Mouse (Mus musculus) thymus, adult 2 months (tissue): ENCODE measurements around the gene Atp6v1e2. TPM values are rescaled to one million over a fixed set of nuclear protein-coding genes. Genes with fewer than 3 reads are reported as not detected.

Experiments
- DNase-seq: peaks from one replicate; pipeline ENCODE4 v3.0.0; 2021
- H3K27ac ChIP-seq: fragments of 200-500 bp; 2 replicates; pipeline ENCODE4 v1.5.1; 2012; ENCODE audit warnings: low read length, control low read depth; ENCODE audit not compliant: control insufficient read depth, insufficient read depth
- H3K27me3 ChIP-seq: fragments of 200-500 bp; 2 replicates; pipeline ENCODE4 v1.6.1; 2012; ENCODE audit warnings: mild to moderate bottlenecking, low read length, moderate library complexity, mixed read lengths; ENCODE audit not compliant: control insufficient read depth, insufficient read depth
- H3K36me3 ChIP-seq: fragments of 200-500 bp; 2 replicates; pipeline ENCODE4 v1.6.1; 2012; ENCODE audit warnings: mild to moderate bottlenecking, low read length, moderate library complexity; ENCODE audit not compliant: control insufficient read depth, insufficient read depth
- H3K4me1 ChIP-seq: fragments of 200-500 bp; replicated peaks from 2 replicates; pipeline ENCODE4 v1.6.1; 2012; ENCODE audit warnings: low read length; ENCODE audit not compliant: control insufficient read depth, insufficient read depth
- H3K4me3 ChIP-seq: fragments of 200-500 bp; 2 replicates; pipeline ENCODE4 v1.5.1; 2012; ENCODE audit warnings: mild to moderate bottlenecking, low read length, control low read depth, moderate library complexity; ENCODE audit not compliant: control insufficient read depth, insufficient read depth
- CTCF ChIP-seq: fragments of 200-500 bp; IDR thresholded peaks from 2 replicates; pipeline ENCODE4 v1.5.1; 2012; ENCODE audit warnings: mild to moderate bottlenecking, control low read depth, low read length, moderate library complexity, borderline replicate concordance; ENCODE audit not compliant: control insufficient read depth, poor library complexity, insufficient read depth; ENCODE audit errors: extremely low read depth
- POLR2A ChIP-seq: fragments of 200-500 bp; IDR thresholded peaks from 2 replicates; pipeline ENCODE4 v1.6.1; 2012; ENCODE audit warnings: mild to moderate bottlenecking, low read length, control low read depth, moderate library complexity; ENCODE audit not compliant: control insufficient read depth, poor library complexity, insufficient read depth; ENCODE audit errors: extremely low read depth
- WGBS: fragments of 180-500 bp; shearing (Covaris S2); methylation state at CpG from one replicate; pipeline ENCODE4 v1.1.7; 2018; 5-methylcytosine and 5-hydroxymethylcytosine counted together
- polyA plus RNA-seq: library from polyadenylated mRNA; depleted of rRNA; stranded (reverse); fragments of >200 nt; gene quantifications from 2 replicates; pipeline ENCODE4 v1.2.3, GENCODE M21; 2012

Gene Atp6v1e2
- polyA plus RNA-seq, 1 experiment: not detected

- Histone ChIP-seq H3K4me3 (no peak overlapping the region), H3K36me3 (no peaks in the 10 kb centered on the region), H3K27ac (no peak overlapping the region), H3K4me1 (no peaks in the 10 kb centered on the region), H3K27me3 (no peaks in the 10 kb centered on the region)
- DNase-seq: no peak
- WGBS: 94% methylated on average over 3 of the region's 3 CpGs
- TF ChIP-seq POLR2A (no peak), CTCF (no peak)
These were observed 23.0 kb downstream of the Atp6v1e2 start for GRCm38 (mm10) chr17:86924679-86925078.

- Histone ChIP-seq H3K36me3 (no peaks in the 10 kb centered on the region), H3K4me1 (no peaks in the 10 kb centered on the region), H3K27me3 (no peaks in the 10 kb centered on the region), H3K4me3 (no peak overlapping the region), H3K27ac (no peak overlapping the region)
- 92% methylated on average over 11 of the region's 11 CpGs for WGBS
- TF ChIP-seq CTCF (no peak), POLR2A (no peak)
- no peak for DNase-seq
These were observed 28.0 kb downstream of the Atp6v1e2 start for GRCm38 (mm10) chr17:86919729-86920128.

GRCm38 (mm10) chr17:86918786-86919185 is 28.9 kb downstream of the Atp6v1e2 start:
- Histone ChIP-seq H3K36me3 (no peaks in the 10 kb centered on the region), H3K4me1 (no peaks in the 10 kb centered on the region), H3K27ac (no peak overlapping the region), H3K27me3 (no peaks in the 10 kb centered on the region), H3K4me3 (no peak overlapping the region)
- 53% methylated on average over 6 of the region's 6 CpGs for WGBS
- peak; percentile 33 for DNase-seq
- TF ChIP-seq CTCF: no peak
- no peak for TF ChIP-seq POLR2A

- H3K4me1 ChIP-seq: no peaks in the 10 kb centered on the region
- DNase-seq: no peak
- H3K27ac ChIP-seq: no peak within 1 kb of the TSS
- H3K4me3 ChIP-seq: no peak within 1 kb of the TSS
- WGBS: 83% methylated on average over 10 of the region's 10 CpGs
- no peak for TF ChIP-seq POLR2A
- no peak for TF ChIP-seq CTCF
- no peaks in the 10 kb centered on the region for H3K36me3 ChIP-seq
- H3K27me3 ChIP-seq: no peaks in the 10 kb centered on the region
These were observed 30.6 kb downstream of the Atp6v1e2 start, which contains the start of gene Tmem247 for GRCm38 (mm10) chr17:86917048-86917447. Tmem247 (plus strand) TSS chr17:86917348.

- Histone ChIP-seq H3K27me3 (no peaks in the 10 kb centered on the region), H3K27ac (no peak overlapping the region), H3K4me1 (no peaks in the 10 kb centered on the region), H3K4me3 (no peak overlapping the region), H3K36me3 (no peaks in the 10 kb centered on the region)
- TF ChIP-seq CTCF (no peak), POLR2A (no peak)
- no peak for DNase-seq
- WGBS: 85% methylated on average over 4 of the region's 4 CpGs
These were observed 32.2 kb downstream of the Atp6v1e2 start for GRCm38 (mm10) chr17:86915540-86915939.

GRCm38 (mm10) chr17:86913003-86913607 is 34.6 kb downstream of the Atp6v1e2 start:
- WGBS: 89% methylated on average over 7 of the region's 7 CpGs
- no peaks in the 10 kb centered on the region for H3K4me1 ChIP-seq
- H3K27ac ChIP-seq: no peak overlapping the region
- DNase-seq: no peak
- TF ChIP-seq POLR2A (no peak), CTCF (no peak)
- H3K36me3 ChIP-seq: no peaks in the 10 kb centered on the region
- H3K27me3 ChIP-seq: no peaks in the 10 kb centered on the region; the same call in 1 of the 2 replicates
- H3K4me3 ChIP-seq: no peak overlapping the region

- no peak for DNase-seq
- Histone ChIP-seq H3K27ac (no peak overlapping the region), H3K36me3 (no peaks in the 10 kb centered on the region), H3K27me3 (no peaks in the 10 kb centered on the region; the same call in 1 of the 2 replicates), H3K4me3 (no peak overlapping the region), H3K4me1 (no peaks in the 10 kb centered on the region)
- 90% methylated on average over 5 of the region's 5 CpGs for WGBS
- TF ChIP-seq POLR2A: no peak
- no peak for TF ChIP-seq CTCF
These were observed 36.4 kb downstream of the Atp6v1e2 start for GRCm38 (mm10) chr17:86911261-86911660.
